Mouse (Mus musculus): ENCODE data around the gene Rasgef1b. TPM values are rescaled to one million over a fixed set of nuclear protein-coding genes. Genes with fewer than 3 reads are reported as not detected.

The Rasgef1b gene
- polyA plus RNA-seq, 1 experiment from 2014 or later: 28.6 TPM

- Histone ChIP-seq H3K9me3 (ENCODE audit: control insufficient read depth, low read length) (no peaks in the 10 kb centered on the region), H3K4me3 (ENCODE audit: low read depth, low read length) (no peak overlapping the region), H3K36me3 (ENCODE audit: control insufficient read depth, insufficient read depth, low read length) (no peaks in the 10 kb centered on the region), H3K4me1 (ENCODE audit: control insufficient read depth, insufficient read depth, low read length) (peaks cover 23% of the 10 kb centered on the region), H3K27me3 (ENCODE audit: control insufficient read depth, insufficient read depth, low read length) (peaks cover 57% of the 10 kb centered on the region), H3K27ac (ENCODE audit: low read depth, low read length) (no peak overlapping the region), H3K9ac (ENCODE audit: low read length) (no peak overlapping the region), H3K4me2 (no peak overlapping the region)
- DNase-seq (ENCODE audit: low spot score, missing footprints) (no peak), ATAC-seq (ENCODE audit: low FRiP score) (no peak)
- WGBS: 90% methylated on average over 9 of the region's 9 CpGs
These were observed 251.4 kb downstream of the Rasgef1b start for GRCm38 (mm10) chr5:99477420-99477815.

- peaks cover 52% of the 10 kb centered on the region for H3K27me3 ChIP-seq (ENCODE audit: control insufficient read depth, insufficient read depth, low read length)
- no peaks in the 10 kb centered on the region for H3K9me3 ChIP-seq (ENCODE audit: control insufficient read depth, low read length)
- DNase-seq (ENCODE audit: low spot score, missing footprints) (no peak), ATAC-seq (ENCODE audit: low FRiP score) (no peak)
- no peak overlapping the region for H3K27ac ChIP-seq (ENCODE audit: low read depth, low read length)
- no peak overlapping the region for H3K4me3 ChIP-seq (ENCODE audit: low read depth, low read length)
- peaks cover 23% of the 10 kb centered on the region for H3K4me1 ChIP-seq (ENCODE audit: control insufficient read depth, insufficient read depth, low read length)
- WGBS: 88% methylated on average over 6 of the region's 6 CpGs
- H3K36me3 ChIP-seq (ENCODE audit: control insufficient read depth, insufficient read depth, low read length): no peaks in the 10 kb centered on the region
- no peak overlapping the region for H3K9ac ChIP-seq (ENCODE audit: low read length)
- H3K4me2 ChIP-seq: no peak overlapping the region
These were observed 252.0 kb downstream of the Rasgef1b start for GRCm38 (mm10) chr5:99476640-99477419.

- no peak overlapping the region for H3K4me3 ChIP-seq (ENCODE audit: low read depth, low read length)
- WGBS: 89% methylated on average over 5 of the region's 5 CpGs
- DNase-seq (ENCODE audit: low spot score, missing footprints): no peak
- no peak overlapping the region for H3K27ac ChIP-seq (ENCODE audit: low read depth, low read length)
- H3K9me3 ChIP-seq (ENCODE audit: control insufficient read depth, low read length): no peaks in the 10 kb centered on the region
- no peaks in the 10 kb centered on the region for H3K4me1 ChIP-seq (ENCODE audit: control insufficient read depth, insufficient read depth, low read length)
- H3K9ac ChIP-seq (ENCODE audit: low read length): no peak overlapping the region
- peaks cover 28% of the 10 kb centered on the region for H3K27me3 ChIP-seq (ENCODE audit: control insufficient read depth, insufficient read depth, low read length)
- H3K4me2 ChIP-seq: no peak overlapping the region
- no peaks in the 10 kb centered on the region for H3K36me3 ChIP-seq (ENCODE audit: control insufficient read depth, insufficient read depth, low read length)
- ATAC-seq (ENCODE audit: low FRiP score): no peak
These were observed 256.1 kb downstream of the Rasgef1b start for GRCm38 (mm10) chr5:99472607-99473335.

GRCm38 (mm10) chr5:99471790-99472189, 257.1 kb downstream of the Rasgef1b start:
- H3K9me3 ChIP-seq (ENCODE audit: control insufficient read depth, low read length): no peaks in the 10 kb centered on the region
- DNase-seq (ENCODE audit: low spot score, missing footprints) (no peak), ATAC-seq (ENCODE audit: low FRiP score) (no peak)
- no peak overlapping the region for H3K4me3 ChIP-seq (ENCODE audit: low read depth, low read length)
- H3K27ac ChIP-seq (ENCODE audit: low read depth, low read length): no peak overlapping the region
- no peaks in the 10 kb centered on the region for H3K36me3 ChIP-seq (ENCODE audit: control insufficient read depth, insufficient read depth, low read length)
- no peak overlapping the region for H3K9ac ChIP-seq (ENCODE audit: low read length)
- 87% methylated on average over 4 of the region's 4 CpGs for WGBS
- H3K4me2 ChIP-seq: no peak overlapping the region
- H3K4me1 ChIP-seq (ENCODE audit: control insufficient read depth, insufficient read depth, low read length): no peaks in the 10 kb centered on the region
- peaks cover 18% of the 10 kb centered on the region for H3K27me3 ChIP-seq (ENCODE audit: control insufficient read depth, insufficient read depth, low read length)

- Histone ChIP-seq H3K9me3 (ENCODE audit: control insufficient read depth, low read length) (no peaks in the 10 kb centered on the region), H3K9ac (ENCODE audit: low read length) (no peak overlapping the region), H3K36me3 (ENCODE audit: control insufficient read depth, insufficient read depth, low read length) (no peaks in the 10 kb centered on the region), H3K27me3 (ENCODE audit: control insufficient read depth, insufficient read depth, low read length) (peaks cover 8% of the 10 kb centered on the region), H3K4me1 (ENCODE audit: control insufficient read depth, insufficient read depth, low read length) (no peaks in the 10 kb centered on the region), H3K27ac (ENCODE audit: low read depth, low read length) (no peak overlapping the region), H3K4me3 (ENCODE audit: low read depth, low read length) (no peak overlapping the region), H3K4me2 (no peak overlapping the region)
- no peak for ATAC-seq (ENCODE audit: low FRiP score)
- no peak for DNase-seq (ENCODE audit: low spot score, missing footprints)
These were observed 258.3 kb downstream of the Rasgef1b start for GRCm38 (mm10) chr5:99470613-99471012.

GRCm38 (mm10) chr5:99459007-99459406, 269.9 kb downstream of the Rasgef1b start:
- 87% methylated on average over 6 of the region's 6 CpGs for WGBS
- Histone ChIP-seq H3K4me1 (ENCODE audit: control insufficient read depth, insufficient read depth, low read length) (no peaks in the 10 kb centered on the region), H3K4me3 (ENCODE audit: low read depth, low read length) (no peak overlapping the region), H3K27ac (ENCODE audit: low read depth, low read length) (no peak overlapping the region), H3K9ac (ENCODE audit: low read length) (no peak overlapping the region), H3K4me2 (no peak overlapping the region), H3K36me3 (ENCODE audit: control insufficient read depth, insufficient read depth, low read length) (no peaks in the 10 kb centered on the region), H3K27me3 (ENCODE audit: control insufficient read depth, insufficient read depth, low read length) (no peaks in the 10 kb centered on the region), H3K9me3 (ENCODE audit: control insufficient read depth, low read length) (no peaks in the 10 kb centered on the region)
- ATAC-seq (ENCODE audit: low FRiP score) (no peak), DNase-seq (ENCODE audit: low spot score, missing footprints) (no peak)

GRCm38 (mm10) chr5:99457291-99457690, 271.6 kb downstream of the Rasgef1b start:
- DNase-seq (ENCODE audit: low spot score, missing footprints): no peak
- H3K27me3 ChIP-seq (ENCODE audit: control insufficient read depth, insufficient read depth, low read length): no peaks in the 10 kb centered on the region
- no peak overlapping the region for H3K27ac ChIP-seq (ENCODE audit: low read depth, low read length)
- H3K4me1 ChIP-seq (ENCODE audit: control insufficient read depth, insufficient read depth, low read length): no peaks in the 10 kb centered on the region
- no peak overlapping the region for H3K4me3 ChIP-seq (ENCODE audit: low read depth, low read length)
- H3K36me3 ChIP-seq (ENCODE audit: control insufficient read depth, insufficient read depth, low read length): no peaks in the 10 kb centered on the region
- H3K9me3 ChIP-seq (ENCODE audit: control insufficient read depth, low read length): no peaks in the 10 kb centered on the region
- H3K9ac ChIP-seq (ENCODE audit: low read length): no peak overlapping the region
- 92% methylated on average over 3 of the region's 3 CpGs for WGBS
- no peak overlapping the region for H3K4me2 ChIP-seq
- ATAC-seq (ENCODE audit: low FRiP score): no peak

- no peak overlapping the region for H3K4me2 ChIP-seq
- peaks cover 4% of the 10 kb centered on the region for H3K4me1 ChIP-seq (ENCODE audit: control insufficient read depth, insufficient read depth, low read length)
- H3K27me3 ChIP-seq (ENCODE audit: control insufficient read depth, insufficient read depth, low read length): no peaks in the 10 kb centered on the region
- no peak overlapping the region for H3K9ac ChIP-seq (ENCODE audit: low read length)
- no peak for ATAC-seq (ENCODE audit: low FRiP score)
- no peak overlapping the region for H3K27ac ChIP-seq (ENCODE audit: low read depth, low read length)
- H3K36me3 ChIP-seq (ENCODE audit: control insufficient read depth, insufficient read depth, low read length): no peaks in the 10 kb centered on the region
- no peak for DNase-seq (ENCODE audit: low spot score, missing footprints)
- H3K9me3 ChIP-seq (ENCODE audit: control insufficient read depth, low read length): no peaks in the 10 kb centered on the region
- WGBS: 71% methylated on average over 2 of the region's 2 CpGs
- H3K4me3 ChIP-seq (ENCODE audit: low read depth, low read length): no peak overlapping the region
These were observed 276.9 kb downstream of the Rasgef1b start for GRCm38 (mm10) chr5:99451939-99452338.

GRCm38 (mm10) chr5:99451416-99451815, 277.4 kb downstream of the Rasgef1b start:
- no peak for DNase-seq (ENCODE audit: low spot score, missing footprints)
- WGBS: 63% methylated on average over 5 of the region's 5 CpGs
- no peak for ATAC-seq (ENCODE audit: low FRiP score)

More at GRCm38 (mm10) chr5:99451416-99451815, 277.4 kb downstream of the Rasgef1b start:
- H3K9me3 ChIP-seq (ENCODE audit: control insufficient read depth, low read length): no peaks in the 10 kb centered on the region
- no peak overlapping the region for H3K9ac ChIP-seq (ENCODE audit: low read length)
- H3K27me3 ChIP-seq (ENCODE audit: control insufficient read depth, insufficient read depth, low read length): no peaks in the 10 kb centered on the region
- no peak overlapping the region for H3K27ac ChIP-seq (ENCODE audit: low read depth, low read length)
- H3K4me2 ChIP-seq: no peak overlapping the region
- H3K36me3 ChIP-seq (ENCODE audit: control insufficient read depth, insufficient read depth, low read length): no peaks in the 10 kb centered on the region
- peaks cover 4% of the 10 kb centered on the region for H3K4me1 ChIP-seq (ENCODE audit: control insufficient read depth, insufficient read depth, low read length)
- H3K4me3 ChIP-seq (ENCODE audit: low read depth, low read length): no peak overlapping the region

All from midbrain, embryonic 11.5 days (tissue).